10 mouse cellular contexts compared by ENCODE assay signal in the genomic region with DNA sequence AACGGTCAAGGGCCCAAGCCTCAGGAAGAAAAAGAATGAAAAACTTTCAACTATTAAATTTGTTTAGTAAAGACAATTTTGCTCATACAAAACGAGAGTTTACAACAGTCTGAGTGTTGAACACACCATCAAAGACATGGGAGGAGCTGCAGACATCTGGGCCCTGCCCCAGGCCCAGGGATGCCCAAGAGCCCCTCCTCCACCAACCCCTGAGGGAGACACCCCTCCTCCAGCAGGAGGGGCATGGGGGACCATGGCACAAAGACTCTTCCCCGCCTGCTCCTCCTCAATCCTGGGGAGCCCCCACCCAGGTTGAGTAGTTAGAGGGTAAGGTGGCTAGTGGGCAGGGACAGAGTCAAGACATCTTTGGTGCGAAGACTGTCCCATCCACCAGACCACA. TPM values are rescaled to one million over a fixed set of nuclear protein-coding genes. Genes with fewer than 3 reads are reported as not detected.
A peak's percentile ranks its signal among the peaks of the same experiment; 100 is the strongest.
DNase-seq lines count a peak whose midpoint lies in the region; ATAC-seq and TF ChIP-seq lines count a peak whose summit lies in the region.
"Had no signal": no experiment of that assay in that cellular context is flagged by ENCODE, and none has a peak within 500 bp of the region (broad histone marks: within the 10 kb centered on the region; RNA-seq: fewer than 3 reads in every experiment).

No protein-coding gene starts in this region.

- peaks cover 58% of the 10 kb centered on the region for H3K36me3 ChIP-seq in heart, embryonic 10.5 days
- H3K36me3 ChIP-seq in stomach, embryonic 14.5 days (ENCODE audit: control insufficient read depth, insufficient read depth, low read length), result peaks cover 46% of the 10 kb centered on the region
- peaks cover 26% of the 10 kb centered on the region for H3K36me3 ChIP-seq in stomach, postnatal 0 days (ENCODE audit: control insufficient read depth, insufficient read depth, low read length)
- H3K36me3 ChIP-seq in limb, embryonic 10.5 days, result peaks cover 63% of the 10 kb centered on the region
- peaks cover 42% of the 10 kb centered on the region for H3K36me3 ChIP-seq in stomach, embryonic 15.5 days

- whole genome bisulfite sequencing in heart, embryonic 10.5 days, result 67% methylated on average over 4 of the region's 4 CpGs
- 64% methylated on average over 4 of the region's 4 CpGs for WGBS in stomach, embryonic 14.5 days
- 52% methylated on average over 4 of the region's 4 CpGs for WGBS in stomach, postnatal 0 days
- WGBS in limb, embryonic 10.5 days, result 59% methylated on average over 4 of the region's 4 CpGs
- 63% methylated on average over 4 of the region's 4 CpGs for WGBS in stomach, embryonic 15.5 days

- H3K27ac ChIP-seq in heart, embryonic 10.5 days, result 0 out of 2 replicates have a peak overlapping the region, but pooled peaks have one; percentile 18
- H3K27ac ChIP-seq in stomach, embryonic 14.5 days (ENCODE audit: low read length), result no peak overlapping the region
- no peak overlapping the region for H3K27ac ChIP-seq in stomach, postnatal 0 days (replicated peaks)
- H3K27ac ChIP-seq in limb, embryonic 10.5 days, result 0 out of 2 replicates have a peak overlapping the region, but pooled peaks have one; percentile 19
- no peak overlapping the region for H3K27ac ChIP-seq in stomach, embryonic 15.5 days

- TF ChIP-seq CTCF in stomach, postnatal 0 days (IDR thresholded peaks at IDR 0.05; ENCODE audit: low read depth), result no peak

- H3K9ac ChIP-seq in stomach, embryonic 14.5 days (replicated peaks; ENCODE audit: low read depth, low read length), result no peak overlapping the region
- H3K9ac ChIP-seq in stomach, postnatal 0 days (ENCODE audit: low read length), result no peak overlapping the region
- H3K9ac ChIP-seq in stomach, embryonic 15.5 days, result no peak overlapping the region

- H3K4me1 ChIP-seq in heart, embryonic 10.5 days, result peaks cover 38% of the 10 kb centered on the region
- H3K4me1 ChIP-seq in stomach, embryonic 14.5 days (ENCODE audit: control insufficient read depth, insufficient read depth, low read length), result peaks cover 7% of the 10 kb centered on the region; the same call in 1 of the 2 replicates
- H3K4me1 ChIP-seq in stomach, postnatal 0 days (replicated peaks; ENCODE audit: control insufficient read depth, insufficient read depth), result no peaks in the 10 kb centered on the region
- H3K4me1 ChIP-seq in limb, embryonic 10.5 days, result peaks cover 10% of the 10 kb centered on the region; the same call in 1 of the 2 replicates
- peaks cover 9% of the 10 kb centered on the region for H3K4me1 ChIP-seq in stomach, embryonic 15.5 days

- no peak for TF ChIP-seq EP300 in stomach, postnatal 0 days (optimal IDR thresholded peaks at IDR 0.05)

- no peak overlapping the region for H3K4me2 ChIP-seq in stomach, embryonic 14.5 days (replicated peaks; ENCODE audit: low read depth, low read length)
- no peak overlapping the region for H3K4me2 ChIP-seq in stomach, postnatal 0 days (replicated peaks; ENCODE audit: low read depth)
- H3K4me2 ChIP-seq in stomach, embryonic 15.5 days, result no peak overlapping the region

- no peaks in the 10 kb centered on the region for H3K27me3 ChIP-seq in heart, embryonic 10.5 days (ENCODE audit: insufficient read depth, poor library complexity, severe bottlenecking)
- no peaks in the 10 kb centered on the region for H3K27me3 ChIP-seq in stomach, embryonic 14.5 days (ENCODE audit: control insufficient read depth, insufficient read depth, low read length)
- no peaks in the 10 kb centered on the region for H3K27me3 ChIP-seq in stomach, postnatal 0 days (ENCODE audit: control insufficient read depth, insufficient read depth, low read length)
- H3K27me3 ChIP-seq in limb, embryonic 10.5 days (ENCODE audit: low read depth, poor library complexity, severe bottlenecking), result no peaks in the 10 kb centered on the region
- no peaks in the 10 kb centered on the region for H3K27me3 ChIP-seq in stomach, embryonic 15.5 days (replicated peaks)

- DNase-seq in heart, embryonic 10.5 days (ENCODE audit: low spot score), result no peak
- no peak for DNase-seq in heart, adult 9 months (ENCODE audit: low spot score in 2 of 2)
- no peak for DNase-seq in stomach, postnatal 0 days (ENCODE audit: low spot score)
- no peak for DNase-seq in limb, embryonic 10.5 days (ENCODE audit: low spot score)
- no peak for DNase-seq in spleen, postnatal 4 days (ENCODE audit: low spot score in 2 of 2)
- no peak for DNase-seq in testis, postnatal 10 days (ENCODE audit: low spot score)

- ATAC-seq in stomach, embryonic 14.5 days (ENCODE audit: insufficient number of reproducible peaks, insufficient read depth, low FRiP score, low read depth), result 0 out of 2 replicates have a peak, but pooled peaks have one; percentile 10
- ATAC-seq in stomach, postnatal 0 days (ENCODE audit: low FRiP score, low TSS enrichment), result no peak
- ATAC-seq in stomach, embryonic 15.5 days (ENCODE audit: insufficient read depth, low FRiP score, low read depth), result 0 out of 2 replicates have a peak, but pooled peaks have one; percentile 21

- H3K9me3 ChIP-seq in heart, embryonic 10.5 days, result no peaks in the 10 kb centered on the region
- no peaks in the 10 kb centered on the region for H3K9me3 ChIP-seq in stomach, embryonic 14.5 days (ENCODE audit: control insufficient read depth, low read depth, low read length)
- no peaks in the 10 kb centered on the region for H3K9me3 ChIP-seq in stomach, postnatal 0 days (ENCODE audit: control insufficient read depth, low read length)
- H3K9me3 ChIP-seq in limb, embryonic 10.5 days (replicated peaks), result no peaks in the 10 kb centered on the region
- no peaks in the 10 kb centered on the region for H3K9me3 ChIP-seq in stomach, embryonic 15.5 days

- no peak overlapping the region for H3K4me3 ChIP-seq in heart, embryonic 10.5 days
- H3K4me3 ChIP-seq in stomach, embryonic 14.5 days (ENCODE audit: low read depth, low read length), result no peak overlapping the region
- no peak overlapping the region for H3K4me3 ChIP-seq in stomach, postnatal 0 days (ENCODE audit: low read depth, low read length)
- no peak overlapping the region for H3K4me3 ChIP-seq in limb, embryonic 10.5 days
- no peak overlapping the region for H3K4me3 ChIP-seq in stomach, embryonic 15.5 days (replicated peaks)
- H3K4me3 ChIP-seq: myocyte had no signal

RNA-seq across cellular contexts. Expression of a gene that starts 34.0 kb away (rescaled TPM):
- polyA plus RNA-seq in heart, embryonic 10.5 days (2016; fragmentation: Nextera tagmentation; extraction: Ambion mirVana), result not detected in 2 replicates
- polyA plus RNA-seq in stomach, embryonic 14.5 days (2014; fragmentation: Nextera tagmentation; extraction: Ambion mirVana), result 0.20 and 0.38 TPM in 2 replicates
- not detected in 2 replicates for polyA plus RNA-seq in stomach, postnatal 0 days (2015; fragmentation: Nextera tagmentation; extraction: Ambion mirVana)
- polyA plus RNA-seq in limb, embryonic 10.5 days (2016; fragmentation: Nextera tagmentation; extraction: Ambion mirVana), result not detected in 2 replicates
- polyA plus RNA-seq in stomach, embryonic 15.5 days (2015; fragmentation: Nextera tagmentation; extraction: Ambion mirVana), result not detected in 2 replicates
- polyA plus RNA-seq: heart, postnatal 0 days; myocyte had no signal

RNA-seq across cellular contexts. Expression of a gene that starts 44.0 kb away (rescaled TPM):
- 59.2 and 60.3 TPM in 2 replicates for polyA plus RNA-seq in heart, embryonic 10.5 days (2016; fragmentation: Nextera tagmentation; extraction: Ambion mirVana)
- 56.5 and 68.4 TPM in 2 replicates for polyA plus RNA-seq in stomach, embryonic 14.5 days (2014; fragmentation: Nextera tagmentation; extraction: Ambion mirVana)
- polyA plus RNA-seq in stomach, postnatal 0 days (2015; fragmentation: Nextera tagmentation; extraction: Ambion mirVana), result 34.6 and 35.4 TPM in 2 replicates
- polyA plus RNA-seq in limb, embryonic 10.5 days (2016; fragmentation: Nextera tagmentation; extraction: Ambion mirVana), result 46.8 and 47.9 TPM in 2 replicates
- polyA plus RNA-seq in stomach, embryonic 15.5 days (2015; fragmentation: Nextera tagmentation; extraction: Ambion mirVana), result 45.8 and 49.5 TPM in 2 replicates

Comparison
In these comparisons a context has a peak if more than half of its experiments do, and no peak if none do; other contexts are left out.
1. H3K27ac ChIP-seq: peak in heart, embryonic 10.5 days (single experiment) and limb, embryonic 10.5 days (single experiment); none in stomach, embryonic 14.5 days (single experiment), stomach, postnatal 0 days (single experiment) and stomach, embryonic 15.5 days (single experiment).